Mouse (Mus musculus) left cerebral cortex, adult 18-20 months (tissue): ENCODE measurements around the gene Cdkl1. TPM values are rescaled to one million over a fixed set of nuclear protein-coding genes. Genes with fewer than 3 reads are reported as not detected.

Experiments
- DNase-seq, 2 experiments: peaks; one replicate each; pipeline ENCODE4 v3.0.0; 2021 to 2022; ENCODE audit warnings: low spot score in 2 of 2, mixed read lengths in 1 of 2
- long read RNA-seq, 2 experiments: library from polyadenylated mRNA; stranded (forward); transcript quantifications; one replicate each; pipeline ENCODE4 v2.0.0; 2021
- total RNA-seq, 2 experiments: library from RNA; stranded (reverse); gene quantifications; 2 replicates each; pipeline ENCODE4 v1.2.3; 2021

Cdkl1 gene
- 10 to 100 TPM; 33.2 to 35.5 TPM for total RNA-seq
- long read RNA-seq, experiment 1, partial matches to known transcripts: 3 of 12 reads
- long read RNA-seq, experiment 1, other reads (novel, unspliced or antisense): 9 of 12 reads
- long read RNA-seq, experiment 2, partial matches to known transcripts: 5 of 11 reads
- long read RNA-seq, experiment 2, other reads (novel, unspliced or antisense): 6 of 11 reads

- peak; percentile 60 to 77 for DNase-seq
These were observed at the start of gene Cdkl1 for GRCm38 (mm10) chr12:69790530-69791505. TSS of gene Cdkl1 (minus strand) at chr12:69791267.

GRCm38 (mm10) chr12:69838376-69838775 lies 47.3 kb upstream of the Cdkl1 start:
- DNase-seq: no peak

- peak; percentile 35 to 36 for DNase-seq
These were observed 43.0 kb upstream of the Cdkl1 start for GRCm38 (mm10) chr12:69833982-69834604.

GRCm38 (mm10) chr12:69831239-69831910 lies 40.3 kb upstream of the Cdkl1 start:
- DNase-seq: no peak

- DNase-seq: no peak
These were observed 37.1 kb upstream of the Cdkl1 start for GRCm38 (mm10) chr12:69828214-69828613.

GRCm38 (mm10) chr12:69824881-69825597 lies 34.0 kb upstream of the Cdkl1 start:
- DNase-seq: no peak

- no peak for DNase-seq
These were observed 23.2 kb upstream of the Cdkl1 start for GRCm38 (mm10) chr12:69814272-69814671.

- no peak for DNase-seq
These were observed 22.5 kb upstream of the Cdkl1 start for GRCm38 (mm10) chr12:69813596-69813995.

GRCm38 (mm10) chr12:69812986-69813385 lies 21.9 kb upstream of the Cdkl1 start:
- no peak for DNase-seq

- DNase-seq: no peak
These were observed 20.9 kb upstream of the Cdkl1 start for GRCm38 (mm10) chr12:69811976-69812375.

GRCm38 (mm10) chr12:69809439-69809838 lies 18.4 kb upstream of the Cdkl1 start:
- DNase-seq: no peak

- DNase-seq: no peak
These were observed 16.4 kb upstream of the Cdkl1 start for GRCm38 (mm10) chr12:69807399-69807985.

- no peak for DNase-seq
These were observed 14.1 kb upstream of the Cdkl1 start for GRCm38 (mm10) chr12:69805148-69805547.

- no peak for DNase-seq
These were observed 13.5 kb upstream of the Cdkl1 start for GRCm38 (mm10) chr12:69804393-69805070.

- no peak for DNase-seq
These were observed 12.1 kb upstream of the Cdkl1 start for GRCm38 (mm10) chr12:69803196-69803595.

- no peak for DNase-seq
These were observed 9.5 kb upstream of the Cdkl1 start for GRCm38 (mm10) chr12:69800586-69800985.

- DNase-seq: no peak
These were observed 5.2 kb upstream of the Cdkl1 start for GRCm38 (mm10) chr12:69796311-69796710.

GRCm38 (mm10) chr12:69789766-69790529 lies 1.1 kb downstream of the Cdkl1 start:
- DNase-seq: peak; percentile 14 to 49

GRCm38 (mm10) chr12:69788380-69788779 lies 2.7 kb downstream of the Cdkl1 start:
- DNase-seq: no peak
